Mouse (Mus musculus) E14TG2a.4 (cell line): ENCODE results near the gene Chrna1.

Experiments
- H3K27me3 ChIP-seq: 2 replicates; pipeline ENCODE4 v1.6.1; 2014; ENCODE audit warnings: low read length, control low read depth; ENCODE audit not compliant: insufficient read depth
- H3K36me3 ChIP-seq: 2 replicates; pipeline ENCODE4 v1.6.1; 2014; ENCODE audit warnings: low read length, control low read depth; ENCODE audit not compliant: insufficient read depth
- H3K4me1 ChIP-seq: replicated peaks from 2 replicates; pipeline ENCODE4 v1.6.1; 2014; ENCODE audit warnings: low read depth, low read length, control low read depth
- H3K4me3 ChIP-seq: replicated peaks from 2 replicates; pipeline ENCODE4 v1.5.1; 2014; ENCODE audit warnings: mild to moderate bottlenecking, low read length
- H3K9me3 ChIP-seq: 2 replicates; pipeline ENCODE4 v1.6.1; 2014; ENCODE audit warnings: low read length, control low read depth
- CTCF ChIP-seq: conservative IDR thresholded peaks from 2 replicates; pipeline ENCODE4 v1.5.1; 2014; ENCODE audit warnings: low read length
- NANOG ChIP-seq: IDR thresholded peaks from 2 replicates; pipeline ENCODE4 v1.6.1; 2014; ENCODE audit warnings: borderline replicate concordance, low read length, mixed read lengths
- POU5F1 ChIP-seq: IDR thresholded peaks from 2 replicates; pipeline ENCODE4 v1.6.1; 2014; ENCODE audit warnings: low read length, borderline replicate concordance

Gene Chrna1

DNA sequence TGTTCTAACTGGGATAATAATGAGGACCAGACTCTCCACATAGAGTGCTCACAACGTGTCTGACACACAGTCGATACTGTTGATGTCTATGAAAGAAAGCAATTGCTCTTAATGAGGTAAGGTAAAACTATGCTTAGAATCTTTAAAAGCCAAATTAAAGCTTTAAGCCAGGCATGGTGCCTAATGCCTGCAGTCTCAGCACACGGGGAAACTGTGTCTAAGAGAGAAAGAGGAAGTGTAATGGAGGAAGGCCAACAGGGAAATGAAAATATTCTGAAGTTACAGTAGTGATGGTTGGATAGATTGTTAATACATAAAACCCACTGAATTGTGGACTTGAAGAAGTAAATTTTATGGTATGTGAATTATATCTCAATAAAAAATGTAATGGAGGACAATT is 25.7 kb downstream of the Chrna1 start:
- no peak overlapping the region for H3K4me3 ChIP-seq
- H3K9me3 ChIP-seq, result peaks cover 12% of the 10 kb centered on the region
- no peak for TF ChIP-seq POU5F1
- no peak for TF ChIP-seq CTCF
- no peak for TF ChIP-seq NANOG
- H3K4me1 ChIP-seq, result no peaks in the 10 kb centered on the region
- H3K36me3 ChIP-seq, result no peaks in the 10 kb centered on the region
- peaks cover 5% of the 10 kb centered on the region for H3K27me3 ChIP-seq

DNA sequence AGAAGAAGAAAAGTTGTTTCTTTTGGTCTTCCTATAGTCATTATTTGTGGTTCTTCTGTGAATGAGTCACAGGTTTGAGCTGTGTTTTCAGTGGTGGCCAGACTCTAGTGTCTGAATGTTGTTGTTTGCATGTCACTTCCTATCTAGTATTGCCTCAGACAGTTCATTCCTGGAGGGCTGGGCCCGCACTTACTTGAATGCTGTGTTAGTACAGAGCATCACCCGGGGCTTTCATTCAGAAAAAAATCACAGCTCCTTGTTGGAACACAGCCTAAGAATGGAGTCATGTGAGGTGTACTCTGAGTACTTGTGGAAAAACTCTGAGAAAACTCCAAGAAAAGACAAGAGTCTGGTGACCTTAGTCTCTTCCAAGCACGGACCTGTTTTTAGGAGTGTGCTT is 27.2 kb downstream of the Chrna1 start:
- H3K4me3 ChIP-seq, result no peak overlapping the region
- 0 out of 2 replicates have a peak, but pooled peaks cover under 1% of the 10 kb centered on the region for H3K9me3 ChIP-seq
- H3K27me3 ChIP-seq, result peaks cover 8% of the 10 kb centered on the region
- no peaks in the 10 kb centered on the region for H3K36me3 ChIP-seq
- H3K4me1 ChIP-seq, result no peaks in the 10 kb centered on the region
- TF ChIP-seq POU5F1 (no peak), NANOG (no peak), CTCF (no peak)

DNA sequence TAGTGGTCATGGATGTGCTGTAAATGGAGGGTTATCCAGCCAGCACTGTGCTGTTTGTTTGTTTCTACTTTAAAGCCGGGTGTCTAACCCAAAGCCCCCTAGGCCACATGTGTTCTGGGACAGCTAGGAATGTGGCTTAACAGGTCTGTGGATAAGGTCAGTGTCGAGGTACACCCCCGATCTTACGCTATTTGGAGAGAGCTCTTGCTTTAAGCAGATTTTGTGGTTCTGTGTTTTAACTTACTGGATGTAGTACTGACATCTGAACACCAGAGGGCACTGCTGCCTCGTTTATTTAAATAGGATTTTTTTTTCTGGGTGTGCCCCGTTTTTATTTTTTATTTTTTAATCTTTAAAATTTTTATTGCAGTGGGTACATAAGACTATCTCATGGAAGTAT is 29.4 kb downstream of the Chrna1 start:
- Histone ChIP-seq H3K36me3 (no peaks in the 10 kb centered on the region), H3K27me3 (peaks cover 16% of the 10 kb centered on the region), H3K4me3 (no peak overlapping the region), H3K4me1 (no peaks in the 10 kb centered on the region), H3K9me3 (no peaks in the 10 kb centered on the region)
- TF ChIP-seq CTCF, result peak; percentile 63
- no peak for TF ChIP-seq POU5F1
- no peak for TF ChIP-seq NANOG

DNA sequence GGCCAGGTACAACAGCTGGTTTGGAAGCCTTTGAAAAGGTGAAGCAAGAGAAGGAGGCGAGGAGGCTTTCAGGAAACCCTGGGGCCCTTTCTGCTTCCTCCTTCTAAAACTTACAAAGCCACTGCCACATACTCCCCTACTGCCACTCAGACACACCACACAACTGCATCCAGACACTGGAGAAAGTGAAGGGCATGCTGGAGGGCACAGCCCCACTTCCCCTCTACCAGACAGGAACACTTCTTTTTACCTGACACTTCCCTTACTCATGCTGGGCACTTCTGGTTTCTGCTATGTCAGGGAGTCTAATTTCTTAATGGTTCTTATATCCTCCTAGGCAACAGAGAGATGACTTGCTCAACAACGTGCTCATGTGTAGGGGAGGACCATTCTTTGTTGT is 31.6 kb downstream of the Chrna1 start:
- no peak overlapping the region for H3K4me3 ChIP-seq
- TF ChIP-seq POU5F1, result no peak
- no peak for TF ChIP-seq NANOG
- no peak for TF ChIP-seq CTCF
- peaks cover 19% of the 10 kb centered on the region for H3K27me3 ChIP-seq
- no peaks in the 10 kb centered on the region for H3K9me3 ChIP-seq
- H3K4me1 ChIP-seq, result peaks cover 6% of the 10 kb centered on the region; the same call in 1 of the 2 replicates
- no peaks in the 10 kb centered on the region for H3K36me3 ChIP-seq

DNA sequence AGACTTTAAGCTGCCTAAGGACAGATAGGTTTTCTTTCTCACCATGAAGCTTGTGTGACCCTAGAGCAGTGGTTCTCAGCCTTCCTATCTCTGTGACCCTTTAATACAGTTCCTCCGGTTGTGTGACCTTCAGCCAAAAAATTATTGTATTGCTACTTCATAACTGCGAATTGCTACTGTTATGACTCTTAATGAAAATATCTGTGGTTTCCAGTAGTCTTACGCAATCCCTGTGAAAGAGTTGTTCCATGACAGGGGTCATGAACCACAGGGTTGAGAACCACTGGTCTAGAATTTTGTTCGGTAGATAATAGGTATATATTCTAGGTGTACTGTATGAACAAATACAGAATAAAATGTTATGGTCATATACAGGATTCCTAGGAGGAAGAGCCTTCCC is 32.9 kb downstream of the Chrna1 start:
- TF ChIP-seq NANOG (no peak), CTCF (no peak), POU5F1 (no peak)
- peaks cover 12% of the 10 kb centered on the region; the same call in 1 of the 2 replicates for H3K4me1 ChIP-seq
- no peak overlapping the region for H3K4me3 ChIP-seq
- no peaks in the 10 kb centered on the region for H3K36me3 ChIP-seq
- peaks cover 25% of the 10 kb centered on the region for H3K27me3 ChIP-seq
- no peaks in the 10 kb centered on the region for H3K9me3 ChIP-seq

DNA sequence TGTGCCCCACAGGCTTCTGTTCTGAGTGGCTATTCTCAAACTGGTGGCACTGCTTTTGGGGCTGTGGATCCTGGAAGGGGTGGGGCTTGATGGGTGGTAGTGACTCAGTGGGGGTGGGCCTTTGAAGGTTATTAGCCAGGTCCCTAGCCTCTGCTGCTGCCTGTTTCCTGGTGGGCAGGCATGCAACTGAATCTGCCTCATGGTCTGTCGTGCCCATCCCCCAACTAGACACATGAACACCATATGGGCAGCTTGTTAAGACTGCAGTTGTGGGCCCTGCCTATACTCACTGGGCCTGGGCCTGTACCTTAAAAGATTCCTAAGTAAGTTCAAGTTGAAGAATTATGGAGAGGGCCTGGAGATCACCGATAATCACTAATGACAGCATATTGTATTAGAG is 34.6 kb downstream of the Chrna1 start:
- H3K27me3 ChIP-seq, result peaks cover 36% of the 10 kb centered on the region
- no peaks in the 10 kb centered on the region for H3K36me3 ChIP-seq

DNA sequence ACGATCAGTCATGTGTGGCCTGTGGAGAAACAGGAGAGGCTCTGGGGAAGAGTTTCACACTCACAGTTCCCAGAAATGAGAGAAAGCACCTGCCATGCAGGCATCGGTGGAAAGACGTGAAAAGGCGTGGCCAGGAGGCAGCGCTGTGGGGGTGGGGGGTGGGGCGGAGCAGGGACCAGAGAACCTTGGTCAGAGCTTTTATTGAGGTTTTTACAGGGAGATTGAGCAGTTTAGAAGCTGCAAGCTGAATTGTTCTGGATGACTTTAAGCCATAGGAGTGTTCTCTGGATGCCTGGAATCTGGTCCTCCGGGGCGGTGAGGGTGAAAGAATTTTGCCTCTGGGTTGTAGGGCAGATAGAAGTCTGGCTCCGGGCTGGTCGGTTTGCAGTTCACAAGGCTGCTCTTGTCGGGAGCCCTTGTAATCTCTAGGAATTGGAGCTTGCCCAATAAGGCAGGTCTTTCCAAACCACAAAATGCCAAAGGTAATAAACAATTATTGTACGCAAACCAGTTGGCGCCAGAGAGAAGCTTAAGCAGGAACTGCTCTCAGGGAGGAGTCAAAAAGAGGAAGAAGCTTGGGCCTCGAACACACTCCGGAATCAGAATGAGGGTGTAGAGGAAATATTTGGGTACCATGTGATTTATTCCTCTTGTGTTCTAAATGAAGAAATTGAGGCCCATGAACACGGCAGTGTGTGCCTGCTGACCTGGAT is 39.5 kb downstream of the Chrna1 start:
- Histone ChIP-seq H3K27me3 (peaks cover 37% of the 10 kb centered on the region), H3K9me3 (no peaks in the 10 kb centered on the region), H3K36me3 (no peaks in the 10 kb centered on the region), H3K4me3 (0 out of 2 replicates have a peak overlapping the region, but pooled peaks have one; percentile 10), H3K4me1 (peaks cover 33% of the 10 kb centered on the region)
- TF ChIP-seq NANOG (no peak), CTCF (no peak), POU5F1 (no peak)

More for the DNA sequence above, 34.6 kb downstream of the Chrna1 start:
- Histone ChIP-seq H3K9me3 (no peaks in the 10 kb centered on the region), H3K4me3 (no peak overlapping the region), H3K4me1 (peaks cover 18% of the 10 kb centered on the region)
- TF ChIP-seq CTCF (no peak), NANOG (no peak), POU5F1 (no peak)

DNA sequence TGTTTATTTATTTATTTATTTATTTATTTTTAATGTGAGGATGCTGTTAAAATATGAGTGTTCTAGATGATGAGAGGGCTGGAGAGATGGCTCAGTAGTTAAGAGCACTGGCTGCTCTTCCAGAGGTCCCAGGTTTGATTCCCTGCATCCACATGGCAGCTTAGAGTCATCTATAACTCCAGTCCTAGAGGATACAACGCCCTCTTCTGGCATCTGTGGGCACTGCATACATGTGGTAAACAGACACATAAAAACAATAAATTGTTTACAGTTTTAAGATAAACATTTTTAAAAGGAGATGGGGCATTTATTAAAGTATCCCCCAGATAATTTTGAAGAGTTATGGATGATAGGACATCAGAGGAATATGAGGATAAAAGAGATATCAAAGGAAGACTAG is 40.4 kb downstream of the Chrna1 start:
- Histone ChIP-seq H3K36me3 (no peaks in the 10 kb centered on the region), H3K4me1 (peaks cover 36% of the 10 kb centered on the region), H3K27me3 (peaks cover 39% of the 10 kb centered on the region), H3K9me3 (no peaks in the 10 kb centered on the region), H3K4me3 (no peak overlapping the region)
- TF ChIP-seq NANOG (no peak), POU5F1 (no peak), CTCF (peak; percentile 71)

DNA sequence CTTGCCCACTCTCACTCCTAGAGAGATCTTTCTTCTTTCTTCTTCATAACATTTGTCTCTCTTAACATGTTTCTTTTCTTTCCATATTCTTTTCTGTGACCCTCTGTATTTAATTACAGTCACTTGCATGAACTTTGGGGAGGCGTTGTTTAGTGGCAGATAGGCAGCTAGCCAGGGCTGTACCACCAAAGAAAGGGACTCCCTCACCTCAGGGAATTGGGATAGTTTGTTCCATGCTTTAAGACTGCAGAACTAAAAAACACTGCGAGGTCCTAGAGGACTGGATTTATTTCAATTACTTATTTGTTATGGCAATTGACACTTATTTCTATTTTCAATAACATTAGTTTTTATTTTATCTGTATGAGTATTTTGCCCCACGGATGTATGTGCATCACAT is 41.0 kb downstream of the Chrna1 start:
- no peaks in the 10 kb centered on the region for H3K36me3 ChIP-seq
- H3K9me3 ChIP-seq, result no peaks in the 10 kb centered on the region
- H3K27me3 ChIP-seq, result peaks cover 39% of the 10 kb centered on the region
- TF ChIP-seq CTCF (no peak), NANOG (no peak), POU5F1 (no peak)
- H3K4me1 ChIP-seq, result peaks cover 36% of the 10 kb centered on the region
- H3K4me3 ChIP-seq, result no peak overlapping the region
